Mouse (Mus musculus) left cerebral cortex, postnatal 14 days (tissue): Measurements from ENCODE around the gene Ciao2a. TPM values are rescaled to one million over a fixed set of nuclear protein-coding genes. Genes with fewer than 3 reads are reported as not detected.

Experiments
- DNase-seq, 2 experiments: peaks; one replicate each; pipeline ENCODE4 v3.0.0; 2021 to 2022; ENCODE audit warnings: low spot score in 2 of 2, mixed read lengths in 1 of 2
- intact Hi-C: fragments of 180-260 bp; cut with DNase I; formaldehyde crosslinking; loops from one replicate; pipeline ENCODE4 v1.15.1; 2025
- total RNA-seq, 2 experiments: library from RNA; stranded (reverse); gene quantifications; 2 replicates each; pipeline ENCODE4 v1.2.3; 2021

Gene Ciao2a
- total RNA-seq, 2 experiments from 2014 or later = 26.8 to 28.0 TPM

- intact Hi-C loops = no loop called here
- DNase-seq = no peak
Observed at GRCm38 (mm10) chr9:66114341-66114740, 12.1 kb upstream of the Ciao2a start.

- peak; percentile 18 to 45 for DNase-seq
- intact Hi-C loops = no loop called here
Observed at GRCm38 (mm10) chr9:66116890-66117289, 9.5 kb upstream of the Ciao2a start.

GRCm38 (mm10) chr9:66119498-66119897, 6.9 kb upstream of the Ciao2a start:
- no peak for DNase-seq
- intact Hi-C loops = no loop called here

- intact Hi-C loops = loop anchor here (10.0 kb wide), 1 partner anchor 55 kb away; the partner anchor contains the start of genes Ppib and Snx22
- no peak for DNase-seq
Observed at GRCm38 (mm10) chr9:66120106-66120505, 6.3 kb upstream of the Ciao2a start.

- intact Hi-C loops = loop anchor here (10.0 kb wide), 1 partner anchor 56 kb away; the partner anchor contains the start of genes Ppib and Snx22
- DNase-seq = no peak
Observed at GRCm38 (mm10) chr9:66120945-66121344, 5.5 kb upstream of the Ciao2a start.

GRCm38 (mm10) chr9:66121421-66121820, 5.0 kb upstream of the Ciao2a start:
- no peak for DNase-seq
- intact Hi-C loops = loop anchor here (10.0 kb wide), 1 partner anchor 57 kb away; the partner anchor contains the start of genes Ppib and Snx22

GRCm38 (mm10) chr9:66123648-66124047, 2.8 kb upstream of the Ciao2a start:
- intact Hi-C loops = loop anchor here (10.0 kb wide), 1 partner anchor 59 kb away; the partner anchor contains the start of genes Ppib and Snx22
- DNase-seq = no peak

GRCm38 (mm10) chr9:66124111-66124531, 2.3 kb upstream of the Ciao2a start:
- intact Hi-C loops = loop anchor here (10.0 kb wide), 1 partner anchor 59 kb away; the partner anchor contains the start of genes Ppib and Snx22
- DNase-seq = peak in 1 of 2 experiments; percentile 9

- intact Hi-C loops = loop anchor here (10.0 kb wide), 1 partner anchor 60 kb away; the partner anchor contains the start of genes Ppib and Snx22
- DNase-seq = peak; percentile 96 to 98
Observed at GRCm38 (mm10) chr9:66124681-66125542, 1.5 kb upstream of the Ciao2a start.

GRCm38 (mm10) chr9:66125543-66126455, 612 bp upstream of the Ciao2a start:
- intact Hi-C loops = loop anchor here (10.0 kb wide), 1 partner anchor 61 kb away; the partner anchor contains the start of genes Ppib and Snx22

GRCm38 (mm10) chr9:66127193-66127546, 759 bp downstream of the Ciao2a start:
- intact Hi-C loops = loop anchor here (10.0 kb wide), 1 partner anchor 62 kb away; the partner anchor contains the start of genes Ppib and Snx22
- no peak for DNase-seq

More at GRCm38 (mm10) chr9:66125543-66126455, 612 bp upstream of the Ciao2a start:
- DNase-seq = no peak

- intact Hi-C loops = loop anchor here (10.0 kb wide), 1 partner anchor 63 kb away; the partner anchor contains the start of genes Ppib and Snx22
- DNase-seq = no peak
Observed at GRCm38 (mm10) chr9:66127884-66128283, 1.5 kb downstream of the Ciao2a start.

- intact Hi-C loops = no loop called here
- DNase-seq = no peak
Observed at GRCm38 (mm10) chr9:66131466-66131865, 5.1 kb downstream of the Ciao2a start.

GRCm38 (mm10) chr9:66135967-66136366, 9.6 kb downstream of the Ciao2a start:
- intact Hi-C loops = no loop called here
- peak in 1 of 2 experiments; percentile 19 for DNase-seq

- no peak for DNase-seq
Observed at GRCm38 (mm10) chr9:66138193-66138592, 11.8 kb downstream of the Ciao2a start.

GRCm38 (mm10) chr9:66142265-66142664, 15.9 kb downstream of the Ciao2a start:
- intact Hi-C loops = loop anchor here (10.0 kb wide), 1 partner anchor 313 kb away; no protein-coding TSS in a partner anchor

More at GRCm38 (mm10) chr9:66138193-66138592, 11.8 kb downstream of the Ciao2a start:
- intact Hi-C loops = no loop called here

GRCm38 (mm10) chr9:66144248-66144647, 17.8 kb downstream of the Ciao2a start:
- intact Hi-C loops = loop anchor here (10.0 kb wide), 1 partner anchor 311 kb away; no protein-coding TSS in a partner anchor
- DNase-seq = peak; percentile 70 to 84

More at GRCm38 (mm10) chr9:66142265-66142664, 15.9 kb downstream of the Ciao2a start:
- DNase-seq = no peak

- intact Hi-C loops = loop anchor here (10.0 kb wide), 1 partner anchor 309 kb away; no protein-coding TSS in a partner anchor
- no peak for DNase-seq
Observed at GRCm38 (mm10) chr9:66146141-66146540, 19.7 kb downstream of the Ciao2a start.

- intact Hi-C loops = loop anchor here (10.0 kb wide), 1 partner anchor 133 kb away; no protein-coding TSS in a partner anchor
- DNase-seq = no peak
Observed at GRCm38 (mm10) chr9:66152011-66152410, 25.6 kb downstream of the Ciao2a start.
